Mouse (Mus musculus) stomach, embryonic 16.5 days (tissue): ENCODE results near the gene Otulinl. TPM values are rescaled to one million over a fixed set of nuclear protein-coding genes. Genes with fewer than 3 reads are reported as not detected.

Experiments
- ATAC-seq: fragments of 200-750 bp; cut with Nextera tagmentation; 2 replicates; pipeline ENCODE4 v1.8.0; 2017; ENCODE audit warnings: moderate number of reproducible peaks, moderate TSS enrichment; ENCODE audit not compliant: insufficient read depth, low FRiP score
- H3K27ac ChIP-seq: fragments of 300-500 bp; sonication (generic); 2 replicates; pipeline ENCODE4 v1.5.1; 2014; ENCODE audit warnings: low read length
- H3K27me3 ChIP-seq: fragments of 300-500 bp; sonication (generic); 2 replicates; pipeline ENCODE4 v1.6.1; 2014; ENCODE audit warnings: low read length, control low read depth, mixed read lengths; ENCODE audit not compliant: control insufficient read depth, insufficient read depth
- H3K36me3 ChIP-seq: fragments of 300-500 bp; sonication (generic); 2 replicates; pipeline ENCODE4 v1.6.1; 2014; ENCODE audit warnings: low read length; ENCODE audit not compliant: control insufficient read depth, insufficient read depth
- H3K4me1 ChIP-seq: fragments of 300-500 bp; sonication (generic); 2 replicates; pipeline ENCODE4 v1.6.1; 2014; ENCODE audit warnings: low read length, control low read depth, mixed read lengths; ENCODE audit not compliant: control insufficient read depth, insufficient read depth
- H3K4me2 ChIP-seq: fragments of 300-500 bp; sonication (generic); 2 replicates; pipeline ENCODE4 v1.6.1; 2014; ENCODE audit warnings: low read depth, low read length, mixed read lengths
- H3K4me3 ChIP-seq: fragments of 300-500 bp; sonication (generic); replicated peaks from 2 replicates; pipeline ENCODE4 v1.5.1; 2014; ENCODE audit warnings: mild to moderate bottlenecking, low read length
- H3K9ac ChIP-seq: fragments of 300-500 bp; sonication (generic); 2 replicates; pipeline ENCODE4 v1.6.1; 2014; ENCODE audit warnings: low read length
- H3K9me3 ChIP-seq: fragments of 300-500 bp; sonication (generic); replicated peaks from 2 replicates; pipeline ENCODE4 v1.6.1; 2016; ENCODE audit warnings: low read length, control low read depth; ENCODE audit not compliant: control insufficient read depth
- WGBS: fragments of 180-500 bp; shearing (Covaris S2); extraction: QIAGEN DNeasy Blood & Tissue Kit; methylation state at CpG from one replicate; pipeline ENCODE4 v1.1.7; 2014; 5-methylcytosine and 5-hydroxymethylcytosine counted together
- polyA plus RNA-seq: library from polyadenylated mRNA; unstranded; fragments of >200 nt; fragmentation: Nextera tagmentation; extraction: Ambion mirVana; gene quantifications from 2 replicates; pipeline ENCODE4 v1.2.1, GENCODE M21; 2015

Otulinl gene
- polyA plus RNA-seq, 1 experiment from 2014 or later: 19.3 TPM

GRCm38 (mm10) chr15:27629046-27629445, 52.3 kb downstream of the Otulinl start:
- no peaks in the 10 kb centered on the region for H3K27me3 ChIP-seq

DNA sequence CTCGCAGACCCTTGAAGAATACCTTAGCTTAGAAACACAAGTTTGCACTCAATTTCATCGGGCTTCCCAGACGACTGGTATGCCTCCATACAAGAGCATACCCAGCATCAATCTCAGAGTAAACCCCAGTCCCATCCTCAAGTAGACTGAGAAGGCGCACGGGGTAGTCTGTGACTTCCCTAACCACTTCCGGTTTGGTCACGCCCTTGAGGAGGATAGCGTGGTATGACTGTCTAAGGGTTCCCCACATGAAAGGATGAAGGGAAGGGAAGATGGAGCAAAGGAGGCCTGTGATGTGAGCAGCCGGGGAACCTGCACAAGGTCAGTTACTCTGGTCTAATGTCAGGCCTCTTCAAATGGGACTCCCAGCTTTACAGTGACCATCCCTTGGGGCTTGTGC, 53.6 kb downstream of the Otulinl start:
- 0 out of 2 replicates have a peak, but pooled peaks cover 3% of the 10 kb centered on the region for H3K36me3 ChIP-seq
- H3K9me3 ChIP-seq: no peaks in the 10 kb centered on the region
- WGBS: 88% methylated on average over 9 of the region's 9 CpGs
- no peak overlapping the region for H3K4me3 ChIP-seq
- H3K4me2 ChIP-seq: no peak overlapping the region
- H3K4me1 ChIP-seq: peaks cover 25% of the 10 kb centered on the region
- no peak overlapping the region for H3K9ac ChIP-seq
- H3K27ac ChIP-seq: no peak overlapping the region
- H3K27me3 ChIP-seq: no peaks in the 10 kb centered on the region
- no peak for ATAC-seq

More at GRCm38 (mm10) chr15:27629046-27629445, 52.3 kb downstream of the Otulinl start:
- ATAC-seq: no peak
- Histone ChIP-seq H3K9ac (0 out of 2 replicates have a peak overlapping the region, but pooled peaks have one; percentile 46), H3K4me2 (peak overlapping the region; percentile 91), H3K4me1 (peaks cover 23% of the 10 kb centered on the region), H3K36me3 (0 out of 2 replicates have a peak, but pooled peaks cover 3% of the 10 kb centered on the region), H3K9me3 (no peaks in the 10 kb centered on the region), H3K27ac (no peak overlapping the region), H3K4me3 (peak overlapping the region; percentile 89)
- WGBS: 68% methylated on average over 4 of the region's 4 CpGs

GRCm38 (mm10) chr15:27626314-27626713, 55.1 kb downstream of the Otulinl start:
- WGBS: 77% methylated on average over 1 of the region's 1 CpGs
- H3K9me3 ChIP-seq: no peaks in the 10 kb centered on the region
- no peak for ATAC-seq

DNA sequence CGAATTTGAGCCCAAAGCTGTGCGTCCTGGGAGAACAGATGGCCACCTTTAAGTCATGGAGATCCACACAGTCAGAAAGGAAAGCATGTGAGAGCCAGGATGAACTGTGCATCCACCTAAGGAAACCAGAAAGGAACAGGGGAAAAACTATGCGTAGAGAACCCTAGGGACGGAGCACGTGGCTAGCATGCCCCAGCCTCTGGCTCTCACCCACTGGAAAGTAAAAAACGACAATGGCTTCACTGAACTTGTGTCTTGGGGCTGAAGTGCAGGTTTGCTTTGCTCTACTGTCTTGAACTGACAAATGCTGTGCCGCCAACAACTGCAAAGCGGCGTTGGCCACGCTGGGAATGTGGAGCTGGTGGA, 55.5 kb downstream of the Otulinl start:
- Histone ChIP-seq H3K9ac (no peak overlapping the region), H3K4me1 (peaks cover 22% of the 10 kb centered on the region), H3K4me3 (no peak overlapping the region), H3K27me3 (no peaks in the 10 kb centered on the region), H3K9me3 (no peaks in the 10 kb centered on the region), H3K36me3 (peaks cover 3% of the 10 kb centered on the region; the same call in 1 of the 2 replicates), H3K27ac (no peak overlapping the region), H3K4me2 (no peak overlapping the region)
- 83% methylated on average over 10 of the region's 10 CpGs for WGBS
- no peak for ATAC-seq

More at GRCm38 (mm10) chr15:27626314-27626713, 55.1 kb downstream of the Otulinl start:
- Histone ChIP-seq H3K4me3 (no peak overlapping the region), H3K27ac (no peak overlapping the region), H3K36me3 (peaks cover 3% of the 10 kb centered on the region; the same call in 1 of the 2 replicates), H3K27me3 (no peaks in the 10 kb centered on the region), H3K4me1 (peaks cover 25% of the 10 kb centered on the region), H3K9ac (no peak overlapping the region), H3K4me2 (no peak overlapping the region)

DNA sequence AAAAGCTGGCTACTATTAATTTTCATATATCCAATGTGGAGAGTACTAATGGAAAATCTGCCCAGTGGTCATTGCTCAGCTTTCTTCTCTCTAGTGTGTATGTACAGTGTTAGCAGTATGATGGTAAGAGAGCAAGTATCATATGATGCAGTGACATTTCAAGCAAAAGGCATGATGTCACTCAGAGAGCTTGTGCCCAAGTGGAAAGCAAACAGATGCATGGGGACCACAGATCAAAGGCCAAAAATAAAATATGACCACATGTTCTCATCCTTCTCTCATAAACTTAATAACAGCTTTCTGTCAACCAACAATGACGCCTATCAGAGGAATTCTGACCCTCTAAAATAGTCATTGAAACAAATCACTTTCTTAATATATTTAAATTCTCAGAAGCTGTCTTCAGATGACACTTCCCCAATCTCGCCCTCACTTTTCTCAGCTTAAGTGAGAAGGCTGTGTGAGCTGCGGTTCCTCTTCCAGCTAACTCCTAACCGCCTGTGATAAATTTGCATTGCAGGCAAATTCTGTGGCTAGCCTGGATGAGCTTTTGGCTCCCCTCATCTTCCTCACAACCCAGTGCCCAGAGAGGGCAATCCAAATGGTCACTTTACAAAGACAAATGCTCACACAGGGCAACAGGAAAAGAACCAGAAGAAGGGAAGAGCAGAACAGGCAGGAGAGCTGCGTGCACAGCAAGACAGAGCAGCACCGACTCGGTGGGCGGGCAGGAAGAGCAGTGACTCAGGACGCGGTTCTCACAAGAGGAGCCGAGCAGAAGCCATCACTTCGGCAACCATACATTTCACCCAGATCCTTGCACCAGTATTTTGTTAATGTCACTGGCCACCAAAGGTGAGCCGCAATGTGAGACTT, 56.1 kb downstream of the Otulinl start:
- Histone ChIP-seq H3K9ac (no peak overlapping the region), H3K4me2 (no peak overlapping the region), H3K4me1 (peaks cover 21% of the 10 kb centered on the region), H3K36me3 (peaks cover 3% of the 10 kb centered on the region; the same call in 1 of the 2 replicates), H3K4me3 (no peak overlapping the region), H3K9me3 (no peaks in the 10 kb centered on the region), H3K27ac (no peak overlapping the region), H3K27me3 (no peaks in the 10 kb centered on the region)
- ATAC-seq: no peak
- 91% methylated on average over 13 of the region's 13 CpGs for WGBS

DNA sequence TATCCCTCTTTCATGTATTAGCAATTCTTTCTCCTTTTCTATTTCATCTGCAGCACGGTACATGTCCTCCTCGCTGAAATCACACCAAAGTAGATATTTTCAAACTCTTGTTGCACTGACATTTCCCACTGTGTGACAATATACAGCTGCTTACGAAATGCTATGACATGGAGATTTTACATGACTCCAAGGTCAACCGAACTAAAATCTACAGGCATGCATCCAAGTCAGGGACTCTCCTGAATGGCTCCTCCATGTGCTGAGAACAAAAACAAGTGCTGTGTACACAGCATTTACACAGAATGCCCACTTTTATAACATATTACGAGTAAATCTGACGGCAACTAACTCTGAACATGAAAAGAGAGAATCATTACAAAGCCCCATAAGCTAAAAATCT, 58.1 kb downstream of the Otulinl start:
- WGBS: 76% methylated on average over 6 of the region's 6 CpGs
- no peak overlapping the region for H3K4me3 ChIP-seq
- H3K9ac ChIP-seq: no peak overlapping the region
- no peaks in the 10 kb centered on the region for H3K27me3 ChIP-seq
- no peak overlapping the region for H3K27ac ChIP-seq
- H3K9me3 ChIP-seq: no peaks in the 10 kb centered on the region
- peaks cover 3% of the 10 kb centered on the region; the same call in 1 of the 2 replicates for H3K36me3 ChIP-seq
- peaks cover 8% of the 10 kb centered on the region for H3K4me1 ChIP-seq
- ATAC-seq: no peak
- H3K4me2 ChIP-seq: no peak overlapping the region

DNA sequence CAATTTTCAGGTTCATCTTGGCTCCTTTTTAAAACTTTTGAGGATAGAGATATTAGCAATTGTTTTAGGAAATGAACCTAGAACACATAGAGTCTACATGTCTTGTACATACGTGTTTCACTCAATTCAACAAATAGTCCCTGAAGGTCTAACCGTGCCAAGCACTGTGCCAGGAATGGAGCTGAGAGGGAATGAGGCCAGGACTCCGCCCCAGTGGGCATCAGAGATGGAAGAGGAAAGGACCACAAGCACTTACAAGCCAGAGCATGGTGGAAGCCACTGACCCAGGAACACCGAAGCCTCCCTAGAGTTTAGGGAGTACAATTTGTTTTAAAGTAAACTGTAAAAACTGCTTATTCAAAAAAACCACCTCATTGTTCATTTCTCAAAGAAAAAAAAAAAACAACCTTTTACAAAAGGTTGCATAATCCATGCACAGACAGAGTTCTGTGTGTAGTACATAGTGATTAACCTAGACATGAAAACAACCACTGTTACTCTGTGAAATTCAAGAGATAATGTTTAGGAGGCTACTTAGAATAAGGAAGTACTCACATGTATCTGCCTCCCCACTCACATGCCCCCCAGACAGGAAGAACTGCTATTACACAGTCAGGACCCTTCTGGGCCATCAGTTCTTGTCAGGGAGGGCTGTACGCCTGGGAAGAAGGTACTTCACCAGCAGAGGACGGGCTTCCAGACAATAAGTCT, 60.7 kb downstream of the Otulinl start:
- H3K27ac ChIP-seq: no peak overlapping the region
- no peaks in the 10 kb centered on the region for H3K9me3 ChIP-seq
- peaks cover 3% of the 10 kb centered on the region; the same call in 1 of the 2 replicates for H3K4me1 ChIP-seq
- H3K9ac ChIP-seq: no peak overlapping the region
- no peak overlapping the region for H3K4me3 ChIP-seq
- 82% methylated on average over 6 of the region's 6 CpGs for WGBS
- no peak overlapping the region for H3K4me2 ChIP-seq
- ATAC-seq: no peak
- H3K36me3 ChIP-seq: peaks cover 4% of the 10 kb centered on the region
- no peaks in the 10 kb centered on the region for H3K27me3 ChIP-seq

DNA sequence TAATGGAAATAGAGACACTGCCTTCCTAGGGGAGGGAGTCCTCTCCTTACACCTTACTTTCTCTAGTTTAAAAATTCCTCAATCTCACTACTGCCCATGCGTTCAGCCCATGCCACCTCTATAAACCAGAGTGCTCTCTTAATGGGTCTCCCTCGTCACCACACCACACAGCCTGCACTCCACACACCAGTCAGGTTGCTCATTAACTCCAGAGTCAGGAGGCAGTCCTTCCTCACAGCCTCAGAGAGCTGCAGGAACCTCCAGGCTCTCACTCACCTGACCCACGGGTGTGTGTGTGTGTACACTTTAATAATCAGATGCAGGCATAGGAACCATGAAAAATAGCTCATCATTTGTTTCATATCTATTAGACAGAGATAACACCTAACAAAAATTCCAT, 61.7 kb downstream of the Otulinl start:
- 58% methylated on average over 3 of the region's 3 CpGs for WGBS
- H3K4me1 ChIP-seq: peaks cover 3% of the 10 kb centered on the region; the same call in 1 of the 2 replicates
- ATAC-seq: peak; percentile 64
- H3K9ac ChIP-seq: no peak overlapping the region
- no peak overlapping the region for H3K4me3 ChIP-seq
- no peaks in the 10 kb centered on the region for H3K9me3 ChIP-seq
- no peaks in the 10 kb centered on the region for H3K27me3 ChIP-seq
- H3K4me2 ChIP-seq: no peak overlapping the region
- no peak overlapping the region for H3K27ac ChIP-seq
- H3K36me3 ChIP-seq: peaks cover 8% of the 10 kb centered on the region
